Mouse (Mus musculus): Measurements from ENCODE around the gene Phldb2.

Gene Phldb2

DNA sequence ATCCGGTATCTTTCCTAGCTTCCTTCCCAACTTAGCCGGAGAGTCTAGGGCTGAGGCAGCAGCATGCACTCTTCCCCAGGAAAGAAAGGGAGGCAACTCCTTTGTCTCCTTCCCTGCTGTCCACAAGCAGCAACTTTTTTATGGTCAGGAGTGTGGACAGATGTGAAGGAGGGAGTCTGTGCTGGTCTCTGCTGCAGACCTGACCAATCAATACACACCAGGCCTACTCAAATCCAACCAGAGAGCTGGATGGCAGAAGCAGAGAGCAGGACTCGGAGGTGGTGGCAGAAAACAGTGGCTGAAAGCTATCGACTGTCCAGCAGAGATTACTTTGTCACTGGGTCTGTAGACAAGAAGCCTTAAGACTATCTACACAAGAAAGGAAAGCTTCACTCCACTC is at the start of gene Phldb2:
Phldb2 (minus strand) TSS at position 205 of the 400 bp plus-strand sequence.
- in situ Hi-C loops (cut with MboI, MseI), result loop anchor here (25.0 kb wide), 1 partner anchor 191 kb away; no protein-coding TSS in a partner anchor

DNA sequence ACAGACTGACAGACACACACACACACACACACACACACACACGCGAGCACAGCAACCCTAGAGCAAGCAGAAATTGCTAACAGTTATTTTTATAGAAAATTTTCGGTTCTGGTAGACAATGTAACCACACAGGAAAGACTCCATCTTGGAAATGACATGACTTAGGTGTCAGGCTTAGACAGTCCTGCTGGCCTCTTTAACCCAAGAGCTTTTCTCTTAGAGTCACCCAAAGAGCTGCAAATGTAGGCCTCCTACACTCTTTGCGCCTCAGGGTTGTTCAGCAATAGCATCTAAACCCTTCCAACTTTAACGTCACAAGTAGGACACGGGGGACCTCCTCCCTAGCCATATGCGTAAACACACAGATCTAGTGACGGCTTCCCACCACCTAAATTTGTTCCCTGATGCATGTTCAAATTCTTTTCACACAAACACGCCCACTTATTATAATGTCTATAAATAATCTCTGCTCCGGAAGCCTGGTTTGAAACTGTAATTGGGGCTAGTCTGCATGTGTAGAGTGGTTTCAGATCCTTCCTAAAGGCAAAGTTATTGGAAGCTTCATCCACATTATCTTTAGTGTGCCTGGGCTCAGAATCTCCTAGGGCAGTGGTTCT is 48.3 kb upstream of the Phldb2 start:
- in situ Hi-C loops (cut with MboI, MseI), result no loop called here

DNA sequence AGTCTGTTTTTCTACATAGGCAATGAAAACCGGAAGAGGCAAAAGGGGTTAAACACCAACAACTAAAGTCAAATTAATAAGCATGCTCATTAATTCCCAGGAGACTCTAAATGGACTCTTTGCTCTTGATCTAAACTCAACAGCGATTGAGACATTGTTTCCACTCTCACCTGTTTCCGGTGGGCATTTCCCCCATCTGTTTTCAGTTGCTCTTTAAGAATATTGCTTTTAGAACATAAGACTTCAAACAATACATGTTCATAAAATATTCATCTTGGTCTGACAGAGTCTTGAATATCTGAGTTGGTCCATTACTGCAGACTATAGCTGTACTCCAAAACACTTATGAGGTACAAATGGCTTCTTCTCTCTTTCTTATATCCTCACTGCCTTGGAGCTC is 47.6 kb upstream of the Phldb2 start:
- in situ Hi-C loops (cut with MboI, MseI), result no loop called here

DNA sequence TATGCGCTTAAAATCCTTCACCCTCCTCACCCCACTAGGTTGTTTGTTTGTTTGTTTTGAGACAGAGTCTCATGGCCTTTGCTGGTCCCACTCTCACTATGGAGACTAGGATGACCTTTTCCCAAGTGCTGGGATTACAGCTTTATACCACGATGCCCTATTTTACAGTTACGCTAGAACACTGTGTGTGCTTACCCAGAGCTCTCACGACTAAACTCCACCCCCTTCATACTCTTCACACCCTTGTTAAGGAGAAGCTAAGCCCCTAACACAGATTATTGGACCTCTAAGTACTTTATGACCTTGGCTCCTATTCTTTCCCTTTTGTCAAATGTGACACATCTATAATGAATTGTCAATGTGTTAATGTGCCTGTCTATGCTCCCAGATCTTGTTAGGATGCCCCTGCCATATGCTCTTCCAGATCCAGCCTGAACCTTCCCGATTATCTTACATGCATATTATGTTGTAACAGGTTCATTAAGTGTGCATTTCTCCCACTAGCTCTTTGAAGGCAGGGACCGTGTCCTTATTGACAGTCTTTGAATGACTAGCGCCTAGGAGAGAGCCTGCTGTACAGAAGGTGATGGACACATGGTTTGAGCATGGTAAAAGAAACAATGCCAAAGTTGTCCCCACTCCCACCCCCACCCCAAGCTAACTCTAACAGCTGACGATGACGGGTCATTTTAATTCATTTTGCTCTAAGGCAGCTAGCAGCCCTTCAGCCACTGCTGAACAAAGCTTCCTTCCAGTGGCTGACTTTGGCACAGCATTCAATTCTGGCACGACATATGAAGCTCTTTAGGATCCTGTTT is 46.2 kb upstream of the Phldb2 start:
- in situ Hi-C loops (cut with MboI, MseI), result no loop called here

DNA sequence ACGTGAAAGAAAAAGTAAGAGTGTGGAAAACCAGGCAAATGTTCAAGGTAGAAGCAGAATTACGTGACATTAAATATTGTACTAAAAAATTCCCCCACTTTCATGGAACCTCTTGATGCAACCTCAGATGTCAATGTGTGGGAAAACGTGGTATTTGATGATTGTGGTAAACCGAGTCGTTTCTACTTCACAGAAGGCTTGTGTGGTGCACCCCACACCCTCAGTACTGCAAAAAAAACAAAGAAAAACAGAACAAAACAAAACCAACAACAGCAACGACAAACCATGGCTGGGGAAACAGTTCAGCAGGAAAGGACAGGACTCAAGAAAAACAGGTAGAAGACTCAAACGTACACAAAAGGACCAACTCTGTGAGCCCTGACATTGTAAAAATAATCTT is 44.8 kb upstream of the Phldb2 start:
- in situ Hi-C loops (cut with MboI, MseI), result no loop called here

DNA sequence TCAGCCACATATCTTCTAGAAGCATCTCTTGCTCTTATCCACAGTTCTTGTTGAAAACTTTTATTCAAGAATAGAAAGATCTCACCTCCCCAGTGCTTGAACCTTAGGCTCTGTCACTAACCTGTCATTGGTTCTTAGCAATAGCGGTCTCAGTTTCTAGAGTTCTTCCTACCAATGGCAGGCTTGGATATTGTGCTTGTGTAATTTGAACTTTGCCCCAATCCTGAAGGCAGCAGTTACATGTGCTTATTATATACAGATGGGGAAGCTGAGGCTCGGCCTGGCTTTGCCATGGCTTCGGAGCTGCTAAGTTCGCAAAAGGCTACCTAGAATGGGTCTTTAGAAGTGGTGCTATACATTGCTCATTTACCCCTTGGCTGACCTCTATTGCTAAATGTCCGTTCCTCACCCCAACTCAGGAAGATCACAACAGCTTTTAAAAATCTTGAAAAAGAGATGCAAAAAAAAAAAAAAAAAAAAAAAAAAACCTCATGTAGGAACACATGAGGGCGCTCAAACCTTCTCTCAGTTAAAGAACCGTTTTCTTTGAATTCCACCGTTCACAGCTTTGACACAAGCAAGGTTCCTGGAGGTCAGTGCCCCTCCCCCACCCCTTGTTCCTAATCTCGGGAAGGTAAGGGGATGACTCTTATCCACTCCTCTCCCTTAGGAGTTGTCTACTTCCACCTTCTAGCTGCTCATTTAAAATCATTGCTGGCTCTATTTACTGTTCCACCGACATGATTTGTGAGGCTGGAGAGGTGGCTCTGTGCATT is 37.7 kb upstream of the Phldb2 start:
- in situ Hi-C loops (cut with MboI, MseI), result no loop called here

DNA sequence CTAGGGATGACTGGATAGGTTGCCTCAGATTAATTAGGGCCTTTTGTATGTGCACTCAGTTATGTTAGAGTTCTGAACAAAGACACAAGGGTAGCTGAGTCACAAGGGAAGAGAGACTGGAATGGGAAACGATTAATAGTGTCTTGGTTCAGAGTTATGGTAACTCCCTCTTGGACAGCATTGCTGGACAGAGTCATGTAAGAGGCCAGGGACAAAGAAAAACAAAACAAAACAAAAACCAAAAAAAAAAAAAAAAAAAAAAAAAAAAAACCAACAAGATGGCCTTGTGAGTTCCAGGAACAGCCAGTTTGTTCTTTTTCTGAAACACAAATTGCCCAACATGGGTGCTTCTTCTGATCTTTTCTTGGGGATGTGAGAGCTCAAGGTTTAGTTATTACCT is 32.8 kb upstream of the Phldb2 start:
- in situ Hi-C loops (cut with MboI, MseI), result no loop called here

DNA sequence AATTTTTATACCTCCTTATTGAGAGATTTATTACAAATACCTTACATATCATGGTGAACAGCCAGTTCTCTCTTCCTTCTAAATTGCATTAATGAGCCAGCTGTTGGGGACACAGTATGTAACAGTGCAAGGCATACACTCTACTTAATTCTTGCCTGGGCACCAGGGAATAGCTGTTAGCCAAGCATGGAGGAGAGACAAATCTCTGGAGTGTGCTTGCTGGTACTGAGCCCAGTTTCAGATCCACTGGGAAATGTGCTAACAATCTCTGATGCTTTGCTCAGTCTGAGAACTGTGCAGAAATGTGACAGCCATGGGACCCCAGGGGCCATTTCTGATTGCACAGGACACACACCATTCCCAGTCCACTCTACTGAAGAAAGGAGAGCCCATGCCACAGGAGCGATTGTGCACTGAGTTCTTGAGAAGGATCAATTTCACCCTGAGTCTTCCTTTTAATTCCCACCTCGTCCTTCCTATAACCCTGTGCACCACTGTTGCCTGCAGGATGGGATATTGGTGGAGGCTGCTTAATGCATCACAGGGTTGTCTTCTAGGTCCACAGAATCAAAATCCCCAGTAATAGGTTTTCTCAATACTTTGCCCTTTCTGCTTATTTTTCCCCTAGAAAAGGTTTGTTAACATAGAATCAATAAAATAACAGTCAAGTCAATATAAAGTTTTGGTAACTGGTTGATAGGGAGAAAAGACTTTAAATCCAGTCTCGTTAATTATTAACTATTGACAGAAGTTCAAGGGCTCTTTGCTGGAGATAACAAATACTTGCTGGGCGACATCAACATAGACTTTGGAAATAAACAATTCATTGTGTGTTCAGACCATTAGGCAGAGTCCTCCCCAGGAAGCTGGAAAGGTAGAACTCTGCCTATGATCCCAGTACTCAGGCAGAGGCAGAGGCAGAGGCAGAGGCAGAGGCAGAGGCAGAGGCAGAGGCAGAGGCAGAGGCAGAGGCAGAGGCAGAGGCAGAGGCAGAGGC is 31.5 kb upstream of the Phldb2 start:
- in situ Hi-C loops (cut with MboI, MseI), result no loop called here

DNA sequence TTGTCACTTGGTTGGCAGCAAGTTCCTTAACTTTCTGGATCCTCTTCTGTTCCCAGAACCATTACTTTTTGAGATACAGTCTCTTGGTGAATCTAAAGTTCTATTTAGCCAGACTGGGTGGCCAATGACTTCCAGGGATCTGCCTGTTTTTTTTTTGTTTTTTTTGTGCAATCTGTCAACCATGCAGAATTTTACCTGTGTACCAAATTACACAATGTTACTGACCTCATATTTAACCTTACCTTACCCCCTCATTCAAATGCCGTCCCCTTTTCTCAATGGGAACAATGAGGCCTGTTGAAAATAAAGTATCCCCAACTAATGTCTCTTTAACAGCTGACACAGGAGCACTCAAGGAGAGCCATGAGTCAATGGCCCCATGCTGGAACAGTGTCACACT is 22.9 kb upstream of the Phldb2 start:
- in situ Hi-C loops (cut with MboI, MseI), result loop anchor here (10.0 kb wide), 1 partner anchor 129 kb away; no protein-coding TSS in a partner anchor

DNA sequence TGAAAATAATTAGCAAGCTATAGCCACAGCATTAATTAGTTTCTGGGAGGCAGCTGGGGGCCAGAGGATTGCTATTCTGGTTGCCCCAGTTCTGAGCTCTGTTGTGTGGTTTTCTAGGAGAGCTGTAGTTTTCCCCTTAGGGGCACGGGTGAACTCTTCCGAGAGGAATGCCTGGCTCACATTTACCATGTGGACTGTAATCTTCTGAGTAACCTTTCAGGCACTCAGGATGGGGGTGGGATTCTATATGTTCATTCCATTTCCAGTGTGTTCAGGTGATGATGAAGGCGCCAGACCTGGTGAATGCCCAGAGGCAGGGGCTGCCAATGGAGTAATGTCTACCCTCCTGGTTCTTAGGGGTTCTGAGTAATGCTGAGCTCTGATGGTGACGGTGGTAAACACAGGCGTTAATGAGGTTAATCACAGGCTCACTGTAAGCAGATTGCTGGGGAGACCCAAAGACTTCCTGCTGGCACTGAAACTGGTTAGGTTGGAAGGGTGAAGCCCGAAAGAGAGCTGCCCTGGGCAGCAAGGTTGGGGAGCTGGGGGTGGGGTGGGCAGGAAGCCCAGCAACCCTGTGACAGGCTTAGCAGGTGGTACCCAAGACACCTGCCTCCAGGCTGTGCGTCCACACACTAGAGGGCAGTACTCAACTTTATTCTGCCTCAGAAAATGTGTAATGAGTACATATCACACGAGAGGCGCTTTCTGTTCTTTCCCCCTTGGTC is 20.7 kb upstream of the Phldb2 start:
- in situ Hi-C loops (cut with MboI, MseI), result loop anchor here (10.0 to 25.0 kb wide), 2 partner anchors 131 to 212 kb away; no protein-coding TSS in a partner anchor

DNA sequence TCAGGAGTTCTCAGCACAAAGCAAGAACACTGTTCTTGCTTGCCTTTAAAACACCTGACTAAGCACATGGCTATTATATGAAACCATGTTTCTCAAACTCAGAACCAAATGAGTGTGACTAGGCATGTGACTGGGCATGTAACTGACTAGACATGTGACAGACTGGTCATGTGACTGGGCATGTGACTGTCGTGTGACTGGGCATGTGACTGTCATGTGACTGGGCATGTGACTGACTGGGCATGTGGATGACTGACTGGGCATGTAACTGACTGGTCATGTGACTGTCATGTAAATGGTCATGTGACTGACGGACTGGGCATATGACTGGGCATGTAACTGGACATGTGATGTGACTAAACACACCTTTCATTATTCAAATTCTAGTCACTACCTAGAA is 16.8 kb upstream of the Phldb2 start:
- in situ Hi-C loops (cut with MboI, MseI), result loop anchor here (10.0 to 25.0 kb wide), 2 partner anchors 135 to 208 kb away; no protein-coding TSS in a partner anchor

DNA sequence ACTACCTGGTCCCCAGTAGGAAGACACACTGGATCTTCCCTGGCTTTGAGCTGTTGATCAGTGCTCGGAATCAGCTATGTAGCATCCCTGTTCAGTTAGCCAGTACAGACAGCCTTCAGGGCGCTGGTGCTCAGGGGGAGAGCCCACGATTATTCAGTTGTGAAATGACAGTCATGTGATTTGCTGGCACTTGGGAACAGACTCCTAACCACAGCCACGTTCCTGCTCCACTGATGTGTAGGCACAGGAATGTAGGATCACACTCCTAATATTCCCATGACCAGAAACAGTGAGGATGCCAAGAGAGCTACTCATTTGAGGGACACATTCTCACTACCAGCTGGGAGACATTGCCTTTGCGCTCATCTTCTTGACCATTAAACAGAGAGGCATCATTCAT is 15.3 kb upstream of the Phldb2 start:
- in situ Hi-C loops (cut with MboI, MseI), result loop anchor here (25.0 kb wide), 1 partner anchor 206 kb away; no protein-coding TSS in a partner anchor

DNA sequence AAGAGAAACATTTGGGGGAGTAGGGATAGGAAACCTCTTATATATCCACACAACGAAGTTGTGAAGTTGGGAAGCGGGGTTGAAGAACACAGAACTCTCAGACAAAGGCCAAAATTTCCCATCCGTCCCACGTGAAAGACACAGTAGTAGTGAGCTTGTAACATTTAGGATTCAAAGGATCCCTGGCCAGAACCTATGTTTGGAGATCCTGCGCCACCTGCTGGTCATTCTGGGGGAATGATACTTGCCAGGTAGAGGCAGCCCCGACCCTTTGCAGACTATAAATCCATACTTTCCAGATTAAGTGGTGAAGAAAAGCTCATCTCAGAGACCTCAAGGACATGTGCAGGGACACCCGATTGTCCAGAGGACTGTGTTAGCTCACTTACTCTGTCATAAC is 14.1 kb upstream of the Phldb2 start:
- in situ Hi-C loops (cut with MboI, MseI), result loop anchor here (25.0 kb wide), 1 partner anchor 205 kb away; no protein-coding TSS in a partner anchor

DNA sequence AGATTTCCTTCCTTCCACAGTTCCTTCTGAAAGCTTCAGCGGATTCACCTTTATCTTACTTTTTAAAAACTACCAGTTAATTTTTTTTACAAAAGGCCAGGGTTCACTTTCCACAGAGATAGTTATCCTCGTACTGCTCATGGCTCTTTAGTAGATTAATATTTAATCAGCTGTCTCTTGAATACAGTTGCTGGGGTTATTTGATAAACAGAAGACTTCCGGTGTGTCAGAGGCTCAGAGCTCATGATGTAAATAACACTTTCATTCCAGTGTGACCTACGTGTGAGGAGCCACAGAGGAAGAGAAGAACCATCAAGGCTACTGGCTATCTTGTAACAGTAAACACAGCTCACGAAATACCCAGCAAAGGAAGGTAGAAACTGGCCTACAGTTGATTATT is 13.2 kb upstream of the Phldb2 start:
- in situ Hi-C loops (cut with MboI, MseI), result loop anchor here (25.0 kb wide), 1 partner anchor 204 kb away; no protein-coding TSS in a partner anchor

DNA sequence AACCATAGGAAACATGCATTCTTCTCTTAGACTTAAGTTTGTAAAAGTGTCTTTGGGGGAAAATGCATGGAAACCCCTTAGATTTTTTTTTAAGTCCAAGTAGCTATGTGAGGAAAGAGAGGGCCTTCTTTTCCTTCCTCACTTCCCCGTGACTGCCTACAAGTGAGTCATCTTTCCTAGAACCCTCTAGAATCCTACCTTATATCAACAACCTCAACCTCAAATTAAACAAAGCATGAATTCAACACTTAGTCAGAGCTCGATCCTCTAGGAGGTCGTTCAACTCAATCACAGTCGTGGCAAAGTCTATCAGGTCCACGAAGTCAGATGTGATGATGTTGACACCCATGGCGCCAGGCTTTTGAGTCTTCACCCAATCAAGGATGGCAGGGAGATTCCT is 11.4 kb upstream of the Phldb2 start:
- in situ Hi-C loops (cut with MboI, MseI), result loop anchor here (25.0 kb wide), 1 partner anchor 202 kb away; no protein-coding TSS in a partner anchor

DNA sequence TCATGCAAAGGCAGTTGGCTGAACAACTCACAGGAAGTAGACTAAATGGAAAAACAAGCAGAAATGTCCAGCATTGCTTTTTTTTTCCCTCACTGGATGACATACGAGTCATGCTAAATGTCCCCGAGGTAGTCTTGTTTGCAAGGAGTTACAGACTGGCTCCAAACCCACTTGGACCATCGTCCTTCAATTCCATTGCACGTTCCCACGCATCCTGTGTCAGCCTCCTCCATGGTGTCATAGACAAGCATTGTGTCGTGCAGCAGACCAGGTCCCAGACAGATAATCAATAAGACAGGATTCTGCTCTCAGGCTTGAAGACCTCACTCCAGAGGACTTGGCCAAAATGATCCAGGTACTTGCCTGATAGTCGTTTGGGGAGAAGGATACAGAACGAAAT is 10.4 kb upstream of the Phldb2 start:
- in situ Hi-C loops (cut with MboI, MseI), result loop anchor here (25.0 kb wide), 1 partner anchor 202 kb away; no protein-coding TSS in a partner anchor

DNA sequence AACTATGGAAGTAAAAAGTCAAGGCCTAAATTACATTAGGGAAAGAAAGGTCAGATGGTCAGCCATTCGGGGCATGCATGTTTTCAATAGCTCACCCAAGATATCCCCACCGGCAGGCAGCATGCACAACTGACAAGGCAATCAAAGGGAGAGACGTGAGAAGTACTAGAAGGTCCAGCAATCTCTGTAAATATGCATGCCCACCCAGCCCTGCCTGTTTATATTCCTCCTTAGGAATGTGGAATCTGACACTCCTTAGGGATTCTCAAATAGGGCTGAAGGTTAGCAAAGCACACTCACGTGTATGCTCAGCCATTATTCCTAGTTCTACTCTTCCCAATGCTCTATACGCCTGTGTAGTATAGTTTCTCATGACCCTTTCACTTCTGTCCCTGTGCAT is 9.7 kb upstream of the Phldb2 start:
- in situ Hi-C loops (cut with MboI, MseI), result loop anchor here (25.0 kb wide), 1 partner anchor 201 kb away; no protein-coding TSS in a partner anchor

DNA sequence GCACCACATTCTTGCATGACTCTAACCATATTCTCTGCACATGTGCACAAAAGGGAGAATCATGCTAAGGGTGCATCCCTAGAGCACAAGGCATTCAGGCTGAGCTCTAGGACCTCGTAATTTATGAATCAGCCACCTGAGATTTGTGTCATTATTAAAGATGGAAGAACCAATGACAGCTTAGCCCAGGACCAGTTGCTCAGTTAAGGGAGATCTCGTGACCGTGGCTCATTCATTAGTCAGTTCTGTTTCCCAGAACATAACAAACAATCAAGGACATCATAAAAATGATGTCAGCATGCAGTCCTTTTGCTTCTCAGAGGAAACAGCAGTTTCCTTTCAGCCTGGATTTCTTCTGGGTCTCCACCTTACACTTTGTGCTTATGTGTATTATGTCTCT is 7.6 kb upstream of the Phldb2 start:
- in situ Hi-C loops (cut with MboI, MseI), result loop anchor here (25.0 kb wide), 1 partner anchor 199 kb away; no protein-coding TSS in a partner anchor

DNA sequence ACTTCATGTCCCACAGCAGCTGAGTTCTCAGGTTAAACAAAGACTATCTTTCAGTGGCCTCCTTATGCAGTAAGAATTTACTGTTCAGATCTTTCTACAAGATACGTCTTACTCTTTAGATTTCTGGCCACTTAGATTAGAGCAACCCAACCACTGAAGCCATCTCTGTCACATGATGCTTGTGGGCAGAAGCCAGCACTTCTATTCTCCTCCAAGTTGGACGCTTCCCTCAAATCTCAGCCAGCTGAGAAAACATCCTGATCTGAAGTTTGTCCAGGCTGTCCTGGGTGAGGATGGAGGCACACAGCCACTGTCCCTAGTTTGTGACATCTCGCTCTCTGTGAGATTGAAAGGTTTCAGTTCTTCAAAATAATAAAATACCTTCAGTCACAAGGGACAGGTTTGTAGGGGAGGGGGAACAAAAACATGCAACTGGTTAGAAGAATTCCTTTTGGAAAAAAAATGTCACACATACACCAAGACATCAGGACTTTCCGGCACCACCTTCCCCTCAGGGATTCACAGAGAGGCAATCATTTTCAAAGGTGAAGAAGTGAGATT is 3.1 kb upstream of the Phldb2 start:
- in situ Hi-C loops (cut with MboI, MseI), result loop anchor here (25.0 kb wide), 1 partner anchor 194 kb away; no protein-coding TSS in a partner anchor
